Mouse (Mus musculus) liver, postnatal 0 days (tissue): ENCODE data around the gene Qrsl1.

Experiments used
- CTCF ChIP-seq: sonication (generic); IDR thresholded peaks from 2 replicates; pipeline ENCODE4 v1.5.1; 2016; ENCODE audit warnings: antibody characterized with exemption, low read depth
- EP300 ChIP-seq: IDR thresholded peaks from 2 replicates; pipeline ENCODE4 v1.6.1; 2016; ENCODE audit warnings: antibody characterized with exemption, low read depth, mild to moderate bottlenecking

DNA sequence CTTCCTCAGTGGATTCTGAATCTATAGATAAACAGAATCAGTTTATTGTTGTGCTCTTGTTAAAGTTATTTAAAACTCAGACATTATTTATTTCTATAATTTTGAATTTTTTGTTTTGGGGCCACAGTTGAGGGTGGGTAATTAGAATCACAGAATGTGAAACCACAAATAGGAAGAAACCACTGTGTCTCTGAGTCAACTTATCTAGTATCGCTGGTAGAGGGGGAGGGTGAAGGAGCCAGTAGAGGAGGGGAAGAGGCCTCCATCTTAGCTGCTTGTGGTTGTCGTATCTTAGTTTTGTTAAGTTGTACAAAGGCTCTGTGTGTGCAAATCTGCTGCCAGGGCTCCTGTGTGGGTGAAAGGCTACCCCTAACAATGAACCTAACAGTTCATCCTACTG is 15.2 kb upstream of the Qrsl1 start:
- no peak for TF ChIP-seq CTCF
- TF ChIP-seq EP300 = no peak
